Mouse (Mus musculus) kidney, postnatal 0 days (tissue): ENCODE results near the gene Cdh4. TPM values are rescaled to one million over a fixed set of nuclear protein-coding genes. Genes with fewer than 3 reads are reported as not detected.

ENCODE experiments used
- ATAC-seq: fragments of 200-750 bp; cut with Nextera tagmentation; replicated peaks from 2 replicates; pipeline ENCODE4 v1.8.0; 2017; ENCODE audit warnings: low read depth, moderate number of reproducible peaks, moderate TSS enrichment, moderate library complexity; ENCODE audit not compliant: low FRiP score
- DNase-seq: peaks from one replicate; pipeline ENCODE4 v3.0.0-alpha.2; 2016; ENCODE audit warnings: low spot score
- H3K27ac ChIP-seq: fragments of 300-500 bp; sonication (generic); 2 replicates; pipeline ENCODE4 v1.5.1; 2014; ENCODE audit warnings: mild to moderate bottlenecking
- H3K27me3 ChIP-seq: fragments of 300-500 bp; sonication (generic); 2 replicates; pipeline ENCODE4 v1.6.1; 2014; ENCODE audit warnings: low read length, mixed read lengths; ENCODE audit not compliant: insufficient read depth
- H3K36me3 ChIP-seq: fragments of 300-500 bp; sonication (generic); 2 replicates; pipeline ENCODE4 v1.6.1; 2014; ENCODE audit warnings: low read length, mixed read lengths; ENCODE audit not compliant: insufficient read depth
- H3K4me1 ChIP-seq: fragments of 300-500 bp; sonication (generic); replicated peaks from 2 replicates; pipeline ENCODE4 v1.6.1; 2014; ENCODE audit warnings: antibody characterized with exemption, low read length, mixed read lengths; ENCODE audit not compliant: insufficient read depth
- H3K4me2 ChIP-seq: fragments of 300-500 bp; sonication (generic); 2 replicates; pipeline ENCODE4 v1.6.1; 2014; ENCODE audit warnings: mild to moderate bottlenecking, low read length, moderate library complexity, mixed read lengths
- H3K4me3 ChIP-seq: fragments of 300-500 bp; sonication (generic); replicated peaks from 2 replicates; pipeline ENCODE4 v1.5.1; 2014; ENCODE audit warnings: low read depth, low read length
- H3K9ac ChIP-seq: fragments of 300-500 bp; sonication (generic); 2 replicates; pipeline ENCODE4 v1.6.1; 2014; ENCODE audit warnings: low read depth, low read length
- H3K9me3 ChIP-seq: fragments of 300-500 bp; sonication (generic); replicated peaks from 2 replicates; pipeline ENCODE4 v1.6.1; 2016; ENCODE audit warnings: low read length, inconsistent platforms, mixed read lengths
- CTCF ChIP-seq: IDR thresholded peaks from 2 replicates; pipeline ENCODE4 v1.5.1; 2016; ENCODE audit warnings: antibody characterized with exemption, low read depth, mild to moderate bottlenecking, moderate library complexity
- WGBS: fragments of 180-500 bp; shearing (Covaris S2); extraction: QIAGEN DNeasy Blood & Tissue Kit; methylation state at CpG from one replicate; pipeline ENCODE4 v1.1.7; 2014; 5-methylcytosine and 5-hydroxymethylcytosine counted together
- polyA plus RNA-seq: library from polyadenylated mRNA; unstranded; fragments of >200 nt; fragmentation: Nextera tagmentation; extraction: Ambion mirVana; gene quantifications from 2 replicates; pipeline ENCODE4 v1.2.1, GENCODE M21; 2015

Gene Cdh4
- polyA plus RNA-seq, 1 experiment from 2014 or later = 11.5 TPM

DNA sequence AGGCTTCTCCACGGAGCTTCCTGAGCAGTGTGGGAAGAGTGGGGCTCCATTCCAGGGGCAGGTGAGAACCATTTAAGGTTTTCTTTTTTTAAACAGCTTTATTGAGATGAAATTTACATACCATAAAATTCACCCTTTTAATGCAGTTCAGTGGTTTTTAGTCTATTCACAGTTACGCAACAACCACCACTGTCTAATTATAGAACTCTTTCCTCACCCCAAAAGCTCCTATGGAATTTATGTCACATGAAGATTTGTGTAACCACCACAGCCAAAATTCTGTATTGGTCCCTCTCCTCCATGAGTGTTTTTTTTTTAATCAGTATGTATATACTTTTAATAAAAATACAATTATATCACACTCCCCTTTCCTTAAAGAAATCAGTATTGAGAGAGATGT is 144.8 kb downstream of the Cdh4 start:
- H3K4me1 ChIP-seq = 0 out of 2 replicates have a peak, but pooled peaks cover 3% of the 10 kb centered on the region
- no peak overlapping the region for H3K27ac ChIP-seq
- no peak for TF ChIP-seq CTCF
- DNase-seq = no peak
- H3K9me3 ChIP-seq = no peaks in the 10 kb centered on the region
- no peak overlapping the region for H3K4me3 ChIP-seq
- 79% methylated on average over 2 of the region's 2 CpGs for WGBS
- H3K27me3 ChIP-seq = no peaks in the 10 kb centered on the region
- H3K9ac ChIP-seq = no peak overlapping the region
- H3K4me2 ChIP-seq = no peak overlapping the region
- H3K36me3 ChIP-seq = no peaks in the 10 kb centered on the region
- ATAC-seq = no peak

- ATAC-seq (no peak), DNase-seq (no peak)
- Histone ChIP-seq H3K9ac (no peak overlapping the region), H3K9me3 (no peaks in the 10 kb centered on the region), H3K4me1 (no peaks in the 10 kb centered on the region), H3K27ac (no peak overlapping the region), H3K4me3 (no peak overlapping the region), H3K4me2 (no peak overlapping the region), H3K36me3 (no peaks in the 10 kb centered on the region), H3K27me3 (no peaks in the 10 kb centered on the region)
- TF ChIP-seq CTCF = no peak
- 51% methylated on average over 5 of the region's 5 CpGs for WGBS
These were observed 149.4 kb downstream of the Cdh4 start for GRCm38 (mm10) chr2:179591661-179592060.

- WGBS = 65% methylated on average over 4 of the region's 4 CpGs
- H3K27ac ChIP-seq = no peak overlapping the region
- no peak overlapping the region for H3K4me2 ChIP-seq
- no peak for DNase-seq
- no peak for TF ChIP-seq CTCF
- H3K27me3 ChIP-seq = no peaks in the 10 kb centered on the region
- no peaks in the 10 kb centered on the region for H3K36me3 ChIP-seq
- H3K9ac ChIP-seq = no peak overlapping the region
- no peak for ATAC-seq
- H3K4me1 ChIP-seq = no peaks in the 10 kb centered on the region
- H3K4me3 ChIP-seq = no peak overlapping the region
- no peaks in the 10 kb centered on the region for H3K9me3 ChIP-seq
These were observed 152.8 kb downstream of the Cdh4 start for GRCm38 (mm10) chr2:179595013-179595412.

GRCm38 (mm10) chr2:179598886-179599285 is 156.7 kb downstream of the Cdh4 start:
- TF ChIP-seq CTCF = no peak
- Histone ChIP-seq H3K36me3 (no peaks in the 10 kb centered on the region), H3K4me2 (no peak overlapping the region), H3K4me1 (no peaks in the 10 kb centered on the region), H3K9ac (no peak overlapping the region), H3K9me3 (no peaks in the 10 kb centered on the region), H3K27me3 (no peaks in the 10 kb centered on the region), H3K27ac (no peak overlapping the region), H3K4me3 (no peak overlapping the region)
- ATAC-seq (no peak), DNase-seq (no peak)
- WGBS = 80% methylated on average over 11 of the region's 11 CpGs

GRCm38 (mm10) chr2:179599886-179600285 is 157.7 kb downstream of the Cdh4 start:
- WGBS = 91% methylated on average over 1 of the region's 1 CpGs
- Histone ChIP-seq H3K4me2 (no peak overlapping the region), H3K36me3 (no peaks in the 10 kb centered on the region), H3K9ac (no peak overlapping the region), H3K4me3 (no peak overlapping the region), H3K27me3 (no peaks in the 10 kb centered on the region), H3K9me3 (no peaks in the 10 kb centered on the region), H3K4me1 (no peaks in the 10 kb centered on the region), H3K27ac (no peak overlapping the region)
- DNase-seq = no peak
- no peak for TF ChIP-seq CTCF
- no peak for ATAC-seq

DNA sequence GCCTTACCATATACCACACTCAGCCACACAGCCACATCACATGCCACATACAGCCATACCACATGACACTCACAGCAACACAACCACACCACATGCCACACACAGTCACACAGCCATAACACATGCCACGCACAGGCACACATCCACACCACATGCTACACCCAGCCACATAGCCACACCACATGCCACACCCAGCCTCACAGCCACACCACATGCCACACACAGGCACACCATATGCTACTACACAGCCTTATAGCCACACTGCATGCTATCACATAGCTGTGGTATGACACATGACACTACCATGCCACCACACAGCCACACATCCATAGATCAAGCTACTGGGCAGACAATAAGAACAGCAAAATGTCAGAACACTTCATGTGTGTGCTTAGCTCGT is 158.1 kb downstream of the Cdh4 start:
- WGBS = 87% methylated on average over 2 of the region's 2 CpGs
- no peak overlapping the region for H3K4me3 ChIP-seq
- DNase-seq (no peak), ATAC-seq (no peak)
- no peak for TF ChIP-seq CTCF
- H3K27me3 ChIP-seq = no peaks in the 10 kb centered on the region
- H3K9me3 ChIP-seq = no peaks in the 10 kb centered on the region
- no peaks in the 10 kb centered on the region for H3K36me3 ChIP-seq
- no peak overlapping the region for H3K27ac ChIP-seq
- no peak overlapping the region for H3K4me2 ChIP-seq
- no peak overlapping the region for H3K9ac ChIP-seq
- no peaks in the 10 kb centered on the region for H3K4me1 ChIP-seq

DNA sequence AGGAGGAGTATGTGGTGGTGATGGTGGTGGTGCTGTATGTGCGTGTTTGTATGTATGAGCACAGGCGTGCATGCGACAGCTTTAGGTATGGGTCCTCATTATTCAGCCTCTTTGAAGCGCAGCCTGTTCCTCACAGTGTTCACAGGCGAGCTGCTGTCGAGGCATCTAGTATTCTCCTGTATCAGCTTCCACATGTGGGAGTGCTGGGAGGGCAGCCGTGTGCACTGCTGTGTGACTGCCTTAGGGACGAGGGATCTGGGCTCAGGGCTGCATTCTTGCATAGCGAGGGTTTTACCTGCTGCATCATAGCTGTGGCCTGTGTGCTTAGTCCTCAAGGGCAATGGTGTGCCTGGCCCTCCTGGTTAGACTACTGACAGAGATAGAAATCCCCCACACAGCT is 158.9 kb downstream of the Cdh4 start:
- 41% methylated on average over 9 of the region's 9 CpGs for WGBS
- H3K4me3 ChIP-seq = no peak overlapping the region
- H3K27ac ChIP-seq = no peak overlapping the region
- H3K4me1 ChIP-seq = no peaks in the 10 kb centered on the region
- no peak; the same call in 1 of the 2 replicates for ATAC-seq
- H3K27me3 ChIP-seq = no peaks in the 10 kb centered on the region
- no peaks in the 10 kb centered on the region for H3K9me3 ChIP-seq
- no peak for TF ChIP-seq CTCF
- H3K4me2 ChIP-seq = no peak overlapping the region
- no peak overlapping the region for H3K9ac ChIP-seq
- no peaks in the 10 kb centered on the region for H3K36me3 ChIP-seq
- DNase-seq = peak; percentile 68
